Mouse (Mus musculus) megakaryocyte, embryonic 14.5 days (primary cell): ENCODE measurements around the gene Fbxo10. TPM values are rescaled to one million over a fixed set of nuclear protein-coding genes. Genes with fewer than 3 reads are reported as not detected.
"Not testable (repeated sequence)": the region's sequence is repeated elsewhere in the genome, so short reads cannot be mapped to it uniquely, and the experiment has no call there.

ENCODE experiments used
- H3K27me3 ChIP-seq: replicated peaks from 2 replicates; pipeline ENCODE3; 2012; ENCODE audit warnings: inconsistent platforms
- H3K36me3 ChIP-seq: replicated peaks from 2 replicates; pipeline ENCODE3; 2012; ENCODE audit warnings: low read length, inconsistent platforms, mixed read lengths
- H3K4me1 ChIP-seq: 2 replicates; pipeline ENCODE4 v1.6.1; 2012; ENCODE audit warnings: inconsistent platforms
- H3K4me3 ChIP-seq: replicated peaks from 2 replicates; pipeline ENCODE3; 2012; ENCODE audit warnings: moderate library complexity, mild to moderate bottlenecking, inconsistent platforms
- H3K9me3 ChIP-seq: 2 replicates; pipeline ENCODE4 v1.6.1; 2012; ENCODE audit warnings: inconsistent platforms
- FLI1 ChIP-seq: IDR thresholded peaks from 2 replicates; pipeline ENCODE4 v1.6.1; 2012; ENCODE audit warnings: low read length, inconsistent platforms, mixed read lengths
- GATA1 ChIP-seq: IDR thresholded peaks from 3 replicates; pipeline ENCODE4 v1.6.1; 2012; ENCODE audit warnings: mixed read lengths, low read length, inconsistent platforms, borderline replicate concordance
- polyA plus RNA-seq: library from polyadenylated mRNA; stranded (reverse); fragments of >175 nt; gene quantifications from 2 replicates; pipeline ENCODE4 v1.2.3, GENCODE M21; 2012; ENCODE audit warnings: low replicate concordance; ENCODE audit not compliant: insufficient read depth

Gene Fbxo10
- polyA plus RNA-seq, 1 experiment = 0.29 TPM

GRCm38 (mm10) chr4:45054862-45055261 is 29.5 kb downstream of the Fbxo10 start:
- Histone ChIP-seq H3K4me1 (peaks cover 7% of the 10 kb centered on the region), H3K27me3 (peaks cover 23% of the 10 kb centered on the region), H3K9me3 (no peaks in the 10 kb centered on the region), H3K36me3 (no peaks in the 10 kb centered on the region), H3K4me3 (no peak overlapping the region)
- TF ChIP-seq FLI1 (no peak), GATA1 (no peak)

GRCm38 (mm10) chr4:45047956-45048355 is 36.4 kb downstream of the Fbxo10 start:
- Histone ChIP-seq H3K9me3 (no peaks in the 10 kb centered on the region), H3K4me3 (no peak overlapping the region), H3K4me1 (peaks cover 3% of the 10 kb centered on the region; the same call in 1 of the 2 replicates), H3K27me3 (peaks cover 38% of the 10 kb centered on the region), H3K36me3 (no peaks in the 10 kb centered on the region)
- TF ChIP-seq FLI1 = no peak
- no peak for TF ChIP-seq GATA1

GRCm38 (mm10) chr4:45047286-45047887 is 37.0 kb downstream of the Fbxo10 start:
- H3K4me3 ChIP-seq = no peak overlapping the region
- TF ChIP-seq GATA1 (no peak), FLI1 (no peak)
- H3K9me3 ChIP-seq = no peaks in the 10 kb centered on the region
- no peaks in the 10 kb centered on the region for H3K36me3 ChIP-seq
- H3K4me1 ChIP-seq = peaks cover 3% of the 10 kb centered on the region; the same call in 1 of the 2 replicates
- H3K27me3 ChIP-seq = peaks cover 34% of the 10 kb centered on the region

GRCm38 (mm10) chr4:45046679-45047078 is 37.7 kb downstream of the Fbxo10 start:
- H3K36me3 ChIP-seq = no peaks in the 10 kb centered on the region
- no peak overlapping the region for H3K4me3 ChIP-seq
- H3K27me3 ChIP-seq = peaks cover 37% of the 10 kb centered on the region
- H3K4me1 ChIP-seq = peaks cover 3% of the 10 kb centered on the region; the same call in 1 of the 2 replicates
- TF ChIP-seq FLI1 (no peak), GATA1 (no peak)
- no peaks in the 10 kb centered on the region for H3K9me3 ChIP-seq

- Histone ChIP-seq H3K27me3 (peaks cover 20% of the 10 kb centered on the region), H3K9me3 (no peaks in the 10 kb centered on the region), H3K4me3 (no peak overlapping the region), H3K4me1 (peaks cover 22% of the 10 kb centered on the region), H3K36me3 (no peaks in the 10 kb centered on the region)
- TF ChIP-seq FLI1 (no peak), GATA1 (no peak)
Observed at GRCm38 (mm10) chr4:45040795-45041194, 43.6 kb downstream of the Fbxo10 start.

GRCm38 (mm10) chr4:45039546-45039945 is 44.9 kb downstream of the Fbxo10 start:
- not testable (repeated sequence) for H3K9me3 ChIP-seq, H3K36me3 ChIP-seq, H3K4me3 ChIP-seq
- Histone ChIP-seq H3K27me3 (peaks cover 13% of the 10 kb centered on the region), H3K4me1 (peaks cover 32% of the 10 kb centered on the region)

- peaks cover 11% of the 10 kb centered on the region for H3K27me3 ChIP-seq
- not testable (repeated sequence) for H3K4me3 ChIP-seq, H3K9me3 ChIP-seq, H3K36me3 ChIP-seq
- H3K4me1 ChIP-seq = peaks cover 33% of the 10 kb centered on the region
Observed at GRCm38 (mm10) chr4:45038879-45039278, 45.5 kb downstream of the Fbxo10 start.

- TF ChIP-seq FLI1 (no peak), GATA1 (no peak)
- H3K9me3 ChIP-seq = no peaks in the 10 kb centered on the region
- peaks cover 8% of the 10 kb centered on the region for H3K27me3 ChIP-seq
- H3K36me3 ChIP-seq = peaks cover 18% of the 10 kb centered on the region
- H3K4me1 ChIP-seq = peaks cover 45% of the 10 kb centered on the region
- H3K4me3 ChIP-seq = peak overlapping the region; percentile 35
Observed at GRCm38 (mm10) chr4:45037455-45038410, 46.7 kb downstream of the Fbxo10 start.

GRCm38 (mm10) chr4:45036571-45036970 is 47.8 kb downstream of the Fbxo10 start:
- Histone ChIP-seq H3K27me3 (peaks cover 3% of the 10 kb centered on the region), H3K9me3 (no peaks in the 10 kb centered on the region), H3K4me3 (no peak overlapping the region), H3K36me3 (peaks cover 27% of the 10 kb centered on the region), H3K4me1 (peaks cover 57% of the 10 kb centered on the region)
- no peak for TF ChIP-seq FLI1
- no peak for TF ChIP-seq GATA1

GRCm38 (mm10) chr4:45036048-45036447 is 48.4 kb downstream of the Fbxo10 start:
- no peaks in the 10 kb centered on the region for H3K9me3 ChIP-seq
- H3K4me3 ChIP-seq = no peak overlapping the region
- peaks cover 3% of the 10 kb centered on the region for H3K27me3 ChIP-seq
- peaks cover 33% of the 10 kb centered on the region for H3K36me3 ChIP-seq
- H3K4me1 ChIP-seq = peaks cover 62% of the 10 kb centered on the region
- no peak for TF ChIP-seq GATA1
- no peak for TF ChIP-seq FLI1
